Mouse (Mus musculus): ENCODE data around the gene Poldip3.

Gene Poldip3

GRCm38 (mm10) chr15:83149196-83150072 is at the start of gene Poldip3:
Poldip3 (minus strand) TSS chr15:83149384.
- DNase-seq (ENCODE audit: extremely low read depth, low read depth), result peak; percentile 96

GRCm38 (mm10) chr15:83193413-83193812 is 44.2 kb upstream of the Poldip3 start:
- no peak for DNase-seq (ENCODE audit: extremely low read depth, low read depth)

GRCm38 (mm10) chr15:83182351-83182750 is 33.2 kb upstream of the Poldip3 start:
- DNase-seq (ENCODE audit: extremely low read depth, low read depth), result no peak

- no peak for DNase-seq (ENCODE audit: extremely low read depth, low read depth)
Measured at GRCm38 (mm10) chr15:83181800-83182330, 32.7 kb upstream of the Poldip3 start.

GRCm38 (mm10) chr15:83180004-83180403 is 30.8 kb upstream of the Poldip3 start:
- no peak for DNase-seq (ENCODE audit: extremely low read depth, low read depth)

GRCm38 (mm10) chr15:83176653-83177052 is 27.5 kb upstream of the Poldip3 start:
- no peak for DNase-seq (ENCODE audit: extremely low read depth, low read depth)

- no peak for DNase-seq (ENCODE audit: extremely low read depth, low read depth)
Measured at GRCm38 (mm10) chr15:83173914-83174884, 25.0 kb upstream of the Poldip3 start.

- DNase-seq (ENCODE audit: extremely low read depth, low read depth), result peak; percentile 34
Measured at GRCm38 (mm10) chr15:83172492-83173429, 23.6 kb upstream of the Poldip3 start, which contains the start of gene Cyb5r3. Cyb5r3 (minus strand) TSS chr15:83172592.

- DNase-seq (ENCODE audit: extremely low read depth, low read depth), result peak; percentile 83
Measured at GRCm38 (mm10) chr15:83171712-83172481, 22.7 kb upstream of the Poldip3 start.

GRCm38 (mm10) chr15:83170956-83171659 is 21.9 kb upstream of the Poldip3 start:
- DNase-seq (ENCODE audit: extremely low read depth, low read depth), result no peak

- no peak for DNase-seq (ENCODE audit: extremely low read depth, low read depth)
Measured at GRCm38 (mm10) chr15:83169772-83170722, 20.9 kb upstream of the Poldip3 start.

GRCm38 (mm10) chr15:83168875-83169771 is 19.9 kb upstream of the Poldip3 start:
- no peak for DNase-seq (ENCODE audit: extremely low read depth, low read depth)

- no peak for DNase-seq (ENCODE audit: extremely low read depth, low read depth)
Measured at GRCm38 (mm10) chr15:83168311-83168710, 19.1 kb upstream of the Poldip3 start.

- no peak for DNase-seq (ENCODE audit: extremely low read depth, low read depth)
Measured at GRCm38 (mm10) chr15:83167550-83168065, 18.4 kb upstream of the Poldip3 start.

- DNase-seq (ENCODE audit: extremely low read depth, low read depth), result no peak
Measured at GRCm38 (mm10) chr15:83167126-83167525, 17.9 kb upstream of the Poldip3 start.

- DNase-seq (ENCODE audit: extremely low read depth, low read depth), result no peak
Measured at GRCm38 (mm10) chr15:83166642-83167041, 17.5 kb upstream of the Poldip3 start.
